Mouse (Mus musculus) heart, embryonic 16.5 days (tissue): ENCODE results near the gene Chfr. TPM values are rescaled to one million over a fixed set of nuclear protein-coding genes. Genes with fewer than 3 reads are reported as not detected.

Source experiments
- ATAC-seq: fragments of 200-750 bp; cut with Nextera tagmentation; replicated peaks from 2 replicates; pipeline ENCODE4 v1.8.0; 2017; ENCODE audit warnings: moderate number of reproducible peaks; ENCODE audit not compliant: insufficient read depth, low FRiP score; ENCODE audit errors: extremely low read depth
- H3K27ac ChIP-seq: fragments of 300-500 bp; sonication (generic); 2 replicates; pipeline ENCODE4 v1.5.1; 2014; ENCODE audit warnings: mild to moderate bottlenecking, low read length, control low read depth, moderate library complexity
- H3K27me3 ChIP-seq: fragments of 300-500 bp; sonication (generic); 2 replicates; pipeline ENCODE4 v1.6.1; 2014; ENCODE audit warnings: low read length, mixed read lengths; ENCODE audit not compliant: control insufficient read depth, insufficient read depth
- H3K36me3 ChIP-seq: fragments of 300-500 bp; sonication (generic); 2 replicates; pipeline ENCODE4 v1.6.1; 2014; ENCODE audit not compliant: control insufficient read depth, insufficient read depth
- H3K4me1 ChIP-seq: fragments of 300-500 bp; sonication (generic); 2 replicates; pipeline ENCODE4 v1.6.1; 2014; ENCODE audit warnings: low read length, mixed read lengths; ENCODE audit not compliant: control insufficient read depth, insufficient read depth
- H3K4me2 ChIP-seq: fragments of 300-500 bp; sonication (generic); 2 replicates; pipeline ENCODE4 v1.6.1; 2014; ENCODE audit warnings: low read depth, mild to moderate bottlenecking, control low read depth, low read length
- H3K4me3 ChIP-seq: fragments of 300-500 bp; sonication (generic); 2 replicates; pipeline ENCODE4 v1.5.1; 2014; ENCODE audit warnings: mild to moderate bottlenecking, control low read depth, low read length
- H3K9ac ChIP-seq: fragments of 300-500 bp; sonication (generic); 2 replicates; pipeline ENCODE4 v1.6.1; 2014; ENCODE audit warnings: low read length, control low read depth
- H3K9me3 ChIP-seq: fragments of 300-500 bp; sonication (generic); replicated peaks from 2 replicates; pipeline ENCODE4 v1.6.1; 2016; ENCODE audit warnings: low read length; ENCODE audit not compliant: control insufficient read depth
- WGBS: fragments of 180-500 bp; shearing (Covaris S2); extraction: QIAGEN DNeasy Blood & Tissue Kit; methylation state at CpG from one replicate; pipeline ENCODE4 v1.1.7; 2014; 5-methylcytosine and 5-hydroxymethylcytosine counted together
- polyA plus RNA-seq: library from polyadenylated mRNA; unstranded; fragments of >200 nt; fragmentation: Nextera tagmentation; extraction: Ambion mirVana; gene quantifications from 2 replicates; pipeline ENCODE4 v1.2.1, GENCODE M21; 2015

The Chfr gene
- polyA plus RNA-seq = 27.3 and 28.7 TPM in 2 replicates

- Histone ChIP-seq H3K27me3 (no peaks in the 10 kb centered on the region), H3K27ac (peak within 1 kb of the TSS; percentile 70), H3K4me2 (peak within 1 kb of the TSS; percentile 87), H3K9ac (peak within 1 kb of the TSS; percentile 93), H3K4me1 (0 out of 2 replicates have a peak, but pooled peaks cover 2% of the 10 kb centered on the region), H3K4me3 (peak within 1 kb of the TSS; percentile 94), H3K36me3 (peaks cover 8% of the 10 kb centered on the region), H3K9me3 (peaks cover 20% of the 10 kb centered on the region)
- peak; percentile 100 for ATAC-seq
- WGBS = 5% methylated on average over 46 of the region's 46 CpGs
Observed at GRCm38 (mm10) chr5:110135293-110136086, at the start of gene Chfr. Gene Chfr, plus strand, starts transcription at chr5:110135842.

GRCm38 (mm10) chr5:110086161-110086866 lies 49.3 kb upstream of the Chfr start:
- Histone ChIP-seq H3K27me3 (no peaks in the 10 kb centered on the region), H3K4me2 (no peak overlapping the region), H3K27ac (no peak overlapping the region), H3K9me3 (0 out of 2 replicates have a peak, but pooled peaks cover 1% of the 10 kb centered on the region), H3K4me3 (no peak overlapping the region), H3K4me1 (no peaks in the 10 kb centered on the region), H3K9ac (no peak overlapping the region), H3K36me3 (no peaks in the 10 kb centered on the region)
- ATAC-seq = no peak
- WGBS = 25% methylated on average over 14 of the region's 14 CpGs

- H3K27me3 ChIP-seq = no peaks in the 10 kb centered on the region
- ATAC-seq = peak; percentile 34
- no peak overlapping the region for H3K4me2 ChIP-seq
- no peak overlapping the region for H3K27ac ChIP-seq
- no peak overlapping the region for H3K4me3 ChIP-seq
- H3K36me3 ChIP-seq = no peaks in the 10 kb centered on the region
- peaks cover 3% of the 10 kb centered on the region; the same call in 1 of the 2 replicates for H3K4me1 ChIP-seq
- no peak overlapping the region for H3K9ac ChIP-seq
- no peaks in the 10 kb centered on the region for H3K9me3 ChIP-seq
- WGBS = 46% methylated on average over 2 of the region's 2 CpGs
Observed at GRCm38 (mm10) chr5:110091546-110091945, 44.1 kb upstream of the Chfr start.

DNA sequence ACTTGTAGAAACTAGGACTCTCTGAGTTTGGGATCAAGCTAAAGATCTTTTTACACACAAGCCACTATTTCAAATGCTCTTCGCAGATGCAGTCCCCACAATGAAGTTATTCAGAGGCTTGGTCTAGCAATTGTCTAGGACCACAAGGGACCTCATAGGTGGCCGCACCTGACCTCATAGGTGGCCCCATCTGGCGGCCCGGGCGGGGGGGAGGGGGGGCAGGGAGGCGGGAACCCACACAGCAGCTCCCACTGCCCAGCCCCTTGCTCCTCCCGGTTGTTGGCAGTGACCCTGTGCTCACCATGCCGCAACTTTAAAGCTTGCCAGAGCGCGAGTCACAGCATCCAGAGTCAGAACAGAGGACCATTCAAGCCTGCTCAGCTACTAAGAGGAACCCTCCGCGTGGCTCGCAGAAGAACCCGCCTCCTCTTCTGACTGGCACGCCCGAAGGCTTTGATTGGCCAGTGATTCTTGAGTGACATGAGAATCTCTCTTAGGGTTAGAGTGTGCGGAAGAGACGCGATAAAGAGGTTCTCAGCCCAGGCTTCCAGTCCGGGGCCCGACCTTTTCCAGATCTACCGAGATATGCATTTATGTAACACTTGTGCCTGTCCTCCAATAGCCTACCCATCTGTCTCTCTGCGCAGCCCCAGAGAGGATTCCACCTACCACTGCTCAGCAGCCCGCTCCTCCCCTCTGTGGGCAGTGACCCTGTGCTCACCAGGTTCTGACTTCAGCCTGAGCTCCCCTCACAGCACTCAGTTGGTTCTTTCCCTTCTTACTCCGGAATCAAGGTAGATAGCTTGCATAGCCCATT lies 41.4 kb upstream of the Chfr start, which contains the start of gene Gm35315:
Gene Gm35315, minus strand, starts transcription at position 391 of the 817 bp plus-strand sequence.
- Histone ChIP-seq H3K4me1 (peaks cover 3% of the 10 kb centered on the region; the same call in 1 of the 2 replicates), H3K9me3 (no peaks in the 10 kb centered on the region), H3K27me3 (no peaks in the 10 kb centered on the region), H3K36me3 (no peaks in the 10 kb centered on the region), H3K27ac (peak within 1 kb of the TSS; percentile 67), H3K9ac (peak within 1 kb of the TSS; percentile 63), H3K4me2 (peak within 1 kb of the TSS; percentile 82), H3K4me3 (peak within 1 kb of the TSS; percentile 60)
- WGBS = 2% methylated on average over 22 of the region's 25 CpGs
- peak; percentile 90 for ATAC-seq

GRCm38 (mm10) chr5:110094847-110095213 lies 40.8 kb upstream of the Chfr start:
- H3K4me2 ChIP-seq = peak overlapping the region; percentile 82
- H3K9me3 ChIP-seq = no peaks in the 10 kb centered on the region
- H3K27me3 ChIP-seq = no peaks in the 10 kb centered on the region
- H3K9ac ChIP-seq = peak overlapping the region; percentile 63
- H3K36me3 ChIP-seq = no peaks in the 10 kb centered on the region
- H3K4me3 ChIP-seq = peak overlapping the region; percentile 60
- ATAC-seq = no peak
- under 1% methylated on average over 4 of the region's 4 CpGs for WGBS
- H3K4me1 ChIP-seq = peaks cover 3% of the 10 kb centered on the region; the same call in 1 of the 2 replicates
- peak overlapping the region; percentile 67 for H3K27ac ChIP-seq

DNA sequence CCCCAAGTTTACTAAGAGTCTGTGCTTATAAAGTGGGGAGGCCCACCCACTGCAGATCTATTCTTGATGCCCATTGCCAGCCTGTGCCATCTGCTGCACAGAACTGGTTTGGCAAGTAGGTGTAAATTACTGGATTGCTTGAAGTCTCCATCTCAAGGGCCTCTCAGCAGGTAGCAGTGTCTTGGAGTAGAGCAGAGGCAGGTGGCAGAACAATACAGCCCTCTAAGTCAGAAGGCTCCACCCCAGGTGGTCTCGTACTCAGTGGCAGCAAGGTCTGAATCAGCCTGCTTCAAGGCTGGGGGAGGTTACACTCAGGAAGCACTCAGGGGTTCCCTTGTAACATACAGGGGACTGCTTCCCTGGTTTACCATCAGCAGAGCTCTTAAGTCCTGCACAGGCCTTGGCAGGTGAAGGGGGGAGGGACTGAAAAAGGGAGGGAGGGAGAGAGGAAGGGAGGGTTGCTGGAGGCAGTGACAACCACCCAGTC lies 36.6 kb upstream of the Chfr start:
- Histone ChIP-seq H3K27ac (peak overlapping the region; percentile 10; the same call in 1 of the 2 replicates), H3K4me2 (no peak overlapping the region)
- ATAC-seq = no peak

DNA sequence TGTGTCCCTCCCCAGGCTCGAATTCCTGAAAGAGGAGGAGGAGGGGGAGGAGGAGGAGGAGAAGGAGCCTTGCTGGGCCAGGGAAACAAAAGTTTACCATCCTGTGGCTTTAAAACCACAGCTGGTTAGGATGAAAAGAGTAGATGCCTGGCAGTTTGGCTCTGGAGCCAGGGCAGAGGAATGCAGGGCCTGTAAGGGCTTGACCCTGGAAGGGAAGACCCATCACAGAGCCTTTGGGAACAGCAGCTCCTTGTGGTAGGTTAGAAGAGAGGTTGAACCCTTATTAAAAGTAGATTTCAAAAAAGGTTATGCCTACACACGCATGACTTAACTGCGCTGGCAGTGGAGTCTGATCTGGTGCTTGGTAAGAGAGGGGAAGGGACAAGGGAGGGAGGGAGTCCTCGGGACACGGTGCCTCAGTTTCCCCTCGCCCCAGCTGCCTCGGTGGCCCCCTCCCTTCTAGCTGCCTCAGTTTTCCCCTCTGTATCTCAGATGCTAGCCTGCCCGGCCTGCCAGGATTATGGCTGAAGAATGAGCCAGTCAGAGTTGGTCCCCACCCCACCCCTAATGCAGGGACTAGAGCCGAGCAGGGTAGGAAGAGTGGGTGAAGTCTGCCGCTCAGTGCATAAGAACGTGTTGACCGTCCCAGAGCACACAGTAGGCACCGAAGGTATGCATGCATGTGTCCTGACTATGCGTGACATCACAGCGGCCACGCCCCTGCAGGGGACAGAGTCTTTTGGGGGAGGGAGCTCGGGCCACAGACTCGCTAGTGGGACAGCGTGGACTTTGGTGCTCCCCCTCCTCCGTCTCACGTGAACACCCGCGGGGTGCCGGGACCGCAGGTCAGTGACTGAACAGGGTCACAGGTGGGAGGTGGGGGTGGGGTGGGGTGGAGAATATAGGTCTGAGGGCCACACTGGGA lies 35.7 kb upstream of the Chfr start, which contains the start of gene Plcxd1:
Gene Plcxd1, plus strand, starts transcription at position 314 of the 925 bp plus-strand sequence.
- no peak for ATAC-seq
- H3K9ac ChIP-seq = peak within 1 kb of the TSS; percentile 55; the same call in 1 of the 2 replicates

More for the DNA sequence above, 36.6 kb upstream of the Chfr start:
- H3K4me3 ChIP-seq = no peak overlapping the region
- peaks cover 13% of the 10 kb centered on the region for H3K36me3 ChIP-seq
- H3K27me3 ChIP-seq = peaks cover 4% of the 10 kb centered on the region
- H3K9ac ChIP-seq = no peak overlapping the region
- H3K4me1 ChIP-seq = peaks cover 21% of the 10 kb centered on the region
- H3K9me3 ChIP-seq = no peaks in the 10 kb centered on the region
- WGBS = 52% methylated on average over 1 of the region's 1 CpGs

More for the DNA sequence above, 35.7 kb upstream of the Chfr start, which contains the start of gene Plcxd1:
- Histone ChIP-seq H3K27ac (peak within 1 kb of the TSS; percentile 10), H3K4me3 (peak within 1 kb of the TSS; percentile 43), H3K4me2 (peak within 1 kb of the TSS; percentile 70), H3K36me3 (peaks cover 22% of the 10 kb centered on the region), H3K9me3 (no peaks in the 10 kb centered on the region), H3K27me3 (peaks cover 4% of the 10 kb centered on the region), H3K4me1 (peaks cover 17% of the 10 kb centered on the region)
- WGBS = 9% methylated on average over 25 of the region's 25 CpGs
